Mouse (Mus musculus) naive thymus-derived CD4-positive, alpha-beta T cell, adult 5 months (primary cell): ENCODE measurements around the gene Fsip2. TPM values are rescaled to one million over a fixed set of nuclear protein-coding genes. Genes with fewer than 3 reads are reported as not detected.

Experiments
- polyA plus RNA-seq: library from polyadenylated mRNA; unstranded; fragments of 100-300 nt; shearing (Covaris generic); gene quantifications from one replicate; pipeline ENCODE4 v1.2.1, GENCODE M21; 2017

The Fsip2 gene
- not detected for polyA plus RNA-seq

GRCm38 (mm10) chr2:82943472-82943871 lies at the start of gene Fsip2:
Gene Fsip2 (plus strand): TSS chr2:82943634.

